Mouse (Mus musculus): Measurements from ENCODE around the gene Snd1. TPM values are rescaled to one million over a fixed set of nuclear protein-coding genes. Genes with fewer than 3 reads are reported as not detected.

Gene Snd1
- total RNA-seq, 2 experiments from 2014 or later = 45.0 to 49.8 TPM

DNA sequence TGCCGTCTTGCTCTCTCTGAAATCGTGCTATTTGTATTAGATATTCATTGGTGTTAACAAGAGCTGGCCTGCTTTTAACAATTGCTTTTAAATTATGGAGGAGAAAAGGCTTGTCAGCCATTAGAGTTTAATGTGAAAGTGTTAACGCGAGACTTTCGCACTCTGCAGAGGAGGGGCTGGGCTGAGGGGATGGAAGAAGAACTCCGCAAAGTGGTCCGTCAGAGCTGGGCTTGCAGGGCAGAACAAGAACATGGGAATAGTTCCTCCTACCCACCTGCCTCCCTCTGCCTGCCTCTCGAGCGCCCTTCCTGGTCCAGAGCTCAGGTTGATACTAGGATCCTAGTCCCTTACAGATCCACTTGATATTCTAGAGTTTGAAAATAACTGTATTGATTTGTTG, 472.3 kb downstream of the Snd1 start:
- no peak for DNase-seq (ENCODE audit: low spot score)

- peak; percentile 68 for DNase-seq (ENCODE audit: low spot score)
These were observed 474.3 kb downstream of the Snd1 start for GRCm38 (mm10) chr6:28949269-28949668.

DNA sequence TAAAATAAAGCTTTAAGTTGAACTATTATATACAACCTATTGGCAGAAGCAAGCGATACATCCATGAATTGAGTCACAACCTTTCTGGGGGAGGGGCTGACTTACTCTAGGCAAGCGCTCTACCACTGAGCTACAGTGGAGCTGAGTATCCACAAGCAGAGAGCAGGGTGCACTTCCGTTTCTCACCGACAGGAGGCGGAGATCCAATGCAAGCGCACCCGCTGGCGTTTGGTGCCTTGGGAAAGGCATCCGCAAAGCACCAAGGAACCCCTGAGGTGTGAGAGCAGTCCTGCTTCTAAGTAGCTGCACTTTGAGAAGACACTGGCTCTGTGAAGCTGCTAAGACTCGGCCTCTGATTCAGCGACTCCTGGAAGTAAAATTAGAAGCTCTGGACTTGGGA, 480.6 kb downstream of the Snd1 start:
- DNase-seq (ENCODE audit: low spot score) = peak; percentile 36

- no peak for DNase-seq (ENCODE audit: low spot score)
These were observed 482.5 kb downstream of the Snd1 start for GRCm38 (mm10) chr6:28957486-28957885.

- DNase-seq (ENCODE audit: low spot score) = no peak
These were observed 488.2 kb downstream of the Snd1 start for GRCm38 (mm10) chr6:28963178-28963577.

- DNase-seq (ENCODE audit: low spot score) = no peak
These were observed 490.3 kb downstream of the Snd1 start for GRCm38 (mm10) chr6:28965264-28965663.

GRCm38 (mm10) chr6:28969615-28970014, 494.7 kb downstream of the Snd1 start:
- DNase-seq (ENCODE audit: low spot score) = no peak

GRCm38 (mm10) chr6:28970711-28971110, 495.8 kb downstream of the Snd1 start:
- no peak for DNase-seq (ENCODE audit: low spot score)

DNA sequence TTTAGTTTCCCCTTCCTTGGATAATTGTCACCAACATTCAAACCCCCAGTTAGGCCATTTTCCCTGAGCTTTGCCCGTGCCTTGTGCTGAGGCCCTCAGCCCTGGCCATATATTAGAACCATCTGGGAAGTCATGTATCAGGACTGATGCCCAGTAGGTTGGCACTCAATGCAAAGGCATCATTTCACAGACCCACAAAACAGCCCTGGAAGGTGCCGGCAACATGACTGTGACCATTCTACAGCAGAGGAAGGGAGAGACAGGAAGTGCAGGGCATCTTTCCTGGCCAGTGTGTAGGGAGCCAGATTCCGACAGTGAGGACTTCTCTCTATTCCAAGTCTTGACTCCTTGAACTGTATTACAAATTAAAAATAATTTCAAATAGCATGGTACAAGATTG, 499.6 kb downstream of the Snd1 start:
- no peak for DNase-seq (ENCODE audit: low spot score)

- peak; percentile 50 for DNase-seq (ENCODE audit: low spot score)
These were observed 500.2 kb downstream of the Snd1 start for GRCm38 (mm10) chr6:28975106-28975505.

- no peak for DNase-seq (ENCODE audit: low spot score)
These were observed 503.1 kb downstream of the Snd1 start for GRCm38 (mm10) chr6:28978031-28978430.

GRCm38 (mm10) chr6:28978881-28979280, 503.9 kb downstream of the Snd1 start:
- no peak for DNase-seq (ENCODE audit: low spot score)

GRCm38 (mm10) chr6:28979586-28979985, 504.6 kb downstream of the Snd1 start:
- no peak for DNase-seq (ENCODE audit: low spot score)

DNA sequence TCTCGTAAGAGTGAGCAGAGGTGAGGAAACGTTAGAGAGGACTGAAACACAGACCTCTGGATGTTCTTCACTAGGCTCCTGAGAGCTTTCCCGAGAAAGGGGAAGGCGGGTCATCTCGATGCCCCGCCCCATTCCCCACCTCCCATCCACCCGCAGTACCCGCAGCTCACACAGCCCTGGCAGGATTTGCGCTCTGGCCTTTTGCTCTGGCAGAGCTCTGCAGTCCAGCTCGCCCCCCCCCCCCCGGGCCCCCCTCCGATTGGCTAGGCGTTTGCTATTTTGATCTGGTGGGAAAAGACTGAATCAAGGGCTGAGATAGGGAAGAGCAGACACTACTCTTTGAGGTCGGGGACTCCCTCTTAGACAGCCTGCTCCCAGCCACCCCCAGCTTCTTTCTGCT, 505.3 kb downstream of the Snd1 start:
- DNase-seq (ENCODE audit: low spot score) = no peak

- peak; percentile 18 for DNase-seq (ENCODE audit: low spot score)
These were observed 506.0 kb downstream of the Snd1 start for GRCm38 (mm10) chr6:28980750-28981584.

GRCm38 (mm10) chr6:28981585-28981948, 506.6 kb downstream of the Snd1 start:
- DNase-seq (ENCODE audit: low spot score) = no peak

GRCm38 (mm10) chr6:28981966-28982701, 507.2 kb downstream of the Snd1 start:
- DNase-seq (ENCODE audit: low spot score) = peak; percentile 46

GRCm38 (mm10) chr6:28982817-28983216, 507.9 kb downstream of the Snd1 start:
- DNase-seq (ENCODE audit: low spot score) = no peak

Other genes starting within 250 kb of the Snd1 start
- 1 to 10 TPM; 6.3 to 6.6 TPM for gene Zfp800, start 77.1 kb upstream of the Snd1 start, total RNA-seq (2021)
- 10 to 100 TPM; 68.5 to 70.8 TPM for gene Arf5, start 51.6 kb upstream of the Snd1 start, total RNA-seq (2021)
- gene Fscn3, start 47.4 kb upstream of the Snd1 start, total RNA-seq (2021) = not detected
- 1 to 10 TPM; 6.6 to 7.6 TPM for gene Gcc1, start 46.7 kb upstream of the Snd1 start, total RNA-seq (2021)
- gene Pax4, start 25.8 kb upstream of the Snd1 start, total RNA-seq (2021) = not detected